Mouse (Mus musculus) T-cell, adult 2 months (primary cell): ENCODE results near the gene Pard3.
"Not testable (repeated sequence)": the region's sequence is repeated elsewhere in the genome, so short reads cannot be mapped to it uniquely, and the experiment has no call there.

ENCODE experiments used
- DNase-seq: peaks from one replicate; pipeline ENCODE4 v3.0.0; 2022; ENCODE audit warnings: low spot score

Gene Pard3

GRCm38 (mm10) chr8:127140945-127141344 is 77.3 kb downstream of the Pard3 start:
- no peak for DNase-seq

GRCm38 (mm10) chr8:127143641-127144040 is 79.9 kb downstream of the Pard3 start:
- no peak for DNase-seq

- no peak for DNase-seq
These were observed 80.9 kb downstream of the Pard3 start for GRCm38 (mm10) chr8:127144562-127144961.

GRCm38 (mm10) chr8:127145135-127145534 is 81.4 kb downstream of the Pard3 start:
- no peak for DNase-seq

GRCm38 (mm10) chr8:127146055-127146454 is 82.4 kb downstream of the Pard3 start:
- DNase-seq = no peak

GRCm38 (mm10) chr8:127148821-127149220 is 85.1 kb downstream of the Pard3 start:
- no peak for DNase-seq

GRCm38 (mm10) chr8:127150645-127151044 is 87.0 kb downstream of the Pard3 start:
- no peak for DNase-seq

- no peak for DNase-seq
These were observed 88.0 kb downstream of the Pard3 start for GRCm38 (mm10) chr8:127151706-127152105.

GRCm38 (mm10) chr8:127157087-127157486 is 93.4 kb downstream of the Pard3 start:
- DNase-seq = no peak

GRCm38 (mm10) chr8:127159421-127159966 is 95.8 kb downstream of the Pard3 start:
- no peak for DNase-seq

GRCm38 (mm10) chr8:127161854-127162253 is 98.2 kb downstream of the Pard3 start:
- DNase-seq = no peak

GRCm38 (mm10) chr8:127162821-127163220 is 99.1 kb downstream of the Pard3 start:
- DNase-seq = no peak

- no peak for DNase-seq
These were observed 100.9 kb downstream of the Pard3 start for GRCm38 (mm10) chr8:127164326-127165280.

GRCm38 (mm10) chr8:127168496-127168895 is 104.8 kb downstream of the Pard3 start:
- no peak for DNase-seq

GRCm38 (mm10) chr8:127169361-127169760 is 105.7 kb downstream of the Pard3 start:
- no peak for DNase-seq

GRCm38 (mm10) chr8:127170372-127170771 is 106.7 kb downstream of the Pard3 start:
- DNase-seq = not testable (repeated sequence)

- DNase-seq = no peak
These were observed 107.2 kb downstream of the Pard3 start for GRCm38 (mm10) chr8:127170930-127171329.

- no peak for DNase-seq
These were observed 109.8 kb downstream of the Pard3 start for GRCm38 (mm10) chr8:127173483-127173882.

GRCm38 (mm10) chr8:127174411-127174810 is 110.7 kb downstream of the Pard3 start:
- DNase-seq = no peak

- DNase-seq = no peak
These were observed 111.6 kb downstream of the Pard3 start for GRCm38 (mm10) chr8:127175160-127175836.

GRCm38 (mm10) chr8:127178634-127179033 is 114.9 kb downstream of the Pard3 start:
- no peak for DNase-seq

- no peak for DNase-seq
These were observed 117.6 kb downstream of the Pard3 start for GRCm38 (mm10) chr8:127181246-127181645.

GRCm38 (mm10) chr8:127182065-127182464 is 118.4 kb downstream of the Pard3 start:
- DNase-seq = no peak
